Mouse (Mus musculus) stomach, postnatal 0 days (tissue): ENCODE measurements at regions not wholly inside any gene's neighbourhood (a gene's known extent, or its start where the extent isn't known, plus 50 kb on each side); places are given as distances from the start of the nearest gene placed in this dataset.

Experiments used
- ATAC-seq: fragments of 200-750 bp; cut with Nextera tagmentation; 2 replicates; pipeline ENCODE4 v1.8.0; 2017; ENCODE audit not compliant: low FRiP score, low TSS enrichment
- DNase-seq: peaks from one replicate; pipeline ENCODE4 v3.0.0-alpha.2; 2016; ENCODE audit warnings: low spot score
- H3K27ac ChIP-seq: fragments of 300-500 bp; sonication (generic); replicated peaks from 2 replicates; pipeline ENCODE4 v1.5.1; 2014; ENCODE audit warnings: mild to moderate bottlenecking, control low read depth
- H3K27me3 ChIP-seq: fragments of 300-500 bp; sonication (generic); 2 replicates; pipeline ENCODE4 v1.6.1; 2014; ENCODE audit warnings: low read length; ENCODE audit not compliant: control insufficient read depth, insufficient read depth
- H3K36me3 ChIP-seq: fragments of 300-500 bp; sonication (generic); 2 replicates; pipeline ENCODE4 v1.6.1; 2014; ENCODE audit warnings: low read length, mixed read lengths; ENCODE audit not compliant: control insufficient read depth, insufficient read depth
- H3K4me1 ChIP-seq: fragments of 300-500 bp; sonication (generic); replicated peaks from 2 replicates; pipeline ENCODE4 v1.6.1; 2014; ENCODE audit warnings: antibody characterized with exemption; ENCODE audit not compliant: control insufficient read depth, insufficient read depth
- H3K4me2 ChIP-seq: fragments of 300-500 bp; sonication (generic); replicated peaks from 2 replicates; pipeline ENCODE4 v1.6.1; 2014; ENCODE audit warnings: low read depth, mild to moderate bottlenecking, control low read depth, moderate library complexity
- H3K4me3 ChIP-seq: fragments of 300-500 bp; sonication (generic); 2 replicates; pipeline ENCODE4 v1.5.1; 2014; ENCODE audit warnings: low read depth, low read length, control low read depth
- H3K9ac ChIP-seq: fragments of 300-500 bp; sonication (generic); 2 replicates; pipeline ENCODE4 v1.6.1; 2014; ENCODE audit warnings: mild to moderate bottlenecking, low read length, control low read depth, mixed read lengths
- H3K9me3 ChIP-seq: fragments of 300-500 bp; sonication (generic); 2 replicates; pipeline ENCODE4 v1.6.1; 2016; ENCODE audit warnings: low read length; ENCODE audit not compliant: control insufficient read depth
- CTCF ChIP-seq: IDR thresholded peaks from 2 replicates; pipeline ENCODE4 v1.5.1; 2016; ENCODE audit warnings: antibody characterized with exemption, low read depth, mild to moderate bottlenecking, moderate library complexity
- EP300 ChIP-seq: optimal IDR thresholded peaks from 2 replicates; pipeline ENCODE3; 2016; ENCODE audit warnings: antibody characterized with exemption
- WGBS: fragments of 180-500 bp; shearing (Covaris S2); extraction: QIAGEN DNeasy Blood & Tissue Kit; methylation state at CpG from one replicate; pipeline ENCODE4 v1.1.7; 2014; 5-methylcytosine and 5-hydroxymethylcytosine counted together

- Histone ChIP-seq H3K27ac (no peak overlapping the region), H3K36me3 (no peaks in the 10 kb centered on the region), H3K4me3 (no peak overlapping the region), H3K27me3 (no peaks in the 10 kb centered on the region), H3K4me1 (no peaks in the 10 kb centered on the region), H3K9ac (no peak overlapping the region), H3K4me2 (no peak overlapping the region), H3K9me3 (no peaks in the 10 kb centered on the region)
- ATAC-seq: no peak
- WGBS: 66% methylated on average over 2 of the region's 2 CpGs
- no peak for DNase-seq
- TF ChIP-seq EP300 (no peak), CTCF (no peak)
Observed at GRCm38 (mm10) chr12:98069110-98069509, 190.1 kb downstream of the Galc start.

GRCm38 (mm10) chr12:98059419-98060180 is 199.7 kb downstream of the Galc start:
- TF ChIP-seq CTCF (no peak), EP300 (no peak)
- Histone ChIP-seq H3K27ac (no peak overlapping the region), H3K4me2 (no peak overlapping the region), H3K4me3 (no peak overlapping the region), H3K9me3 (no peaks in the 10 kb centered on the region), H3K27me3 (no peaks in the 10 kb centered on the region), H3K36me3 (no peaks in the 10 kb centered on the region), H3K9ac (no peak overlapping the region), H3K4me1 (no peaks in the 10 kb centered on the region)
- WGBS: 78% methylated on average over 7 of the region's 7 CpGs
- ATAC-seq (no peak), DNase-seq (no peak)

GRCm38 (mm10) chr12:98058977-98059376 is 200.3 kb downstream of the Galc start:
- 89% methylated on average over 2 of the region's 2 CpGs for WGBS
- DNase-seq (no peak), ATAC-seq (no peak)
- TF ChIP-seq CTCF (no peak), EP300 (no peak)
- no peaks in the 10 kb centered on the region for H3K4me1 ChIP-seq
- H3K27ac ChIP-seq: no peak overlapping the region
- no peak overlapping the region for H3K4me2 ChIP-seq
- no peaks in the 10 kb centered on the region for H3K9me3 ChIP-seq
- no peak overlapping the region for H3K9ac ChIP-seq
- H3K27me3 ChIP-seq: no peaks in the 10 kb centered on the region
- no peak overlapping the region for H3K4me3 ChIP-seq
- H3K36me3 ChIP-seq: no peaks in the 10 kb centered on the region

- Histone ChIP-seq H3K27me3 (no peaks in the 10 kb centered on the region), H3K27ac (no peak overlapping the region), H3K9me3 (no peaks in the 10 kb centered on the region), H3K36me3 (no peaks in the 10 kb centered on the region), H3K4me1 (no peaks in the 10 kb centered on the region), H3K4me3 (no peak overlapping the region), H3K4me2 (no peak overlapping the region), H3K9ac (no peak overlapping the region)
- no peak for DNase-seq
- TF ChIP-seq EP300 (no peak), CTCF (no peak)
- 59% methylated on average over 4 of the region's 4 CpGs for WGBS
- no peak for ATAC-seq
Observed at GRCm38 (mm10) chr12:98050934-98051333, 208.3 kb downstream of the Galc start.

GRCm38 (mm10) chr12:98050500-98050899 is 208.8 kb downstream of the Galc start:
- Histone ChIP-seq H3K27me3 (no peaks in the 10 kb centered on the region), H3K4me3 (no peak overlapping the region), H3K27ac (no peak overlapping the region), H3K9ac (no peak overlapping the region), H3K4me2 (no peak overlapping the region), H3K36me3 (no peaks in the 10 kb centered on the region), H3K4me1 (no peaks in the 10 kb centered on the region), H3K9me3 (no peaks in the 10 kb centered on the region)
- ATAC-seq: no peak
- no peak for DNase-seq
- 14% methylated on average over 1 of the region's 1 CpGs for WGBS
- TF ChIP-seq CTCF (no peak), EP300 (no peak)

GRCm38 (mm10) chr12:98050057-98050456 is 209.2 kb downstream of the Galc start:
- Histone ChIP-seq H3K4me1 (no peaks in the 10 kb centered on the region), H3K27me3 (no peaks in the 10 kb centered on the region), H3K36me3 (no peaks in the 10 kb centered on the region), H3K9ac (no peak overlapping the region), H3K27ac (no peak overlapping the region), H3K4me3 (no peak overlapping the region), H3K4me2 (no peak overlapping the region), H3K9me3 (no peaks in the 10 kb centered on the region)
- WGBS: 25% methylated on average over 5 of the region's 5 CpGs
- ATAC-seq: no peak
- no peak for TF ChIP-seq EP300
- TF ChIP-seq CTCF: no peak
- no peak for DNase-seq
